Mouse (Mus musculus): ENCODE results near the gene Gramd1a. TPM values are rescaled to one million over a fixed set of nuclear protein-coding genes. Genes with fewer than 3 reads are reported as not detected.

Gene Gramd1a
- polyA plus RNA-seq, 1 experiment from 2014 or later: 47.6 TPM

DNA sequence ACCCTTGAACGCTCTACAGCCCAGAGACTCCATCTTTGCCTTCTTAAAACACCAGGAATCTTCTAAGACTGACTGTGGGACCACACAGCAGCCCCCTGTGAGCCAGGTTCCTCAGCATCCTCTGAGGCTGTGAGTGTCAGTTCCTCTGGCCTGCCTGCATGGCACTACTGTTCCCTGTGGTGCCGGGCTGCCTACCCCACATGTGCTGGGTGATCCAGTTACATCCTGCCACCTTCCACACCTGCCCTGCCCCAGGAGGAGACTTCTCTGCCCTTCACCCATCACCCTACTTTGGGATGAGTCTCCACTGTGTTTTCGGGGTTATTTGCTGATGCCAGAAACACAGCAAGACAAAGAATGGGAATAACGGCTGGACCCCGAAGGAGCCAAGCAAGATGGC is 36.1 kb downstream of the Gramd1a start:
- Histone ChIP-seq H3K36me3 (ENCODE audit: control insufficient read depth, insufficient read depth, low read length) (no peaks in the 10 kb centered on the region), H3K4me1 (replicated peaks; ENCODE audit: control insufficient read depth, insufficient read depth, low read length) (peaks cover 15% of the 10 kb centered on the region), H3K27me3 (replicated peaks; ENCODE audit: control insufficient read depth, insufficient read depth, low read length) (peaks cover 3% of the 10 kb centered on the region), H3K4me3 (ENCODE audit: low read depth, low read length) (no peak overlapping the region), H3K4me2 (no peak overlapping the region), H3K9me3 (ENCODE audit: control insufficient read depth, low read length) (no peaks in the 10 kb centered on the region), H3K27ac (ENCODE audit: low read depth, low read length) (no peak overlapping the region), H3K9ac (ENCODE audit: low read depth, low read length) (no peak overlapping the region)
- ATAC-seq (replicated peaks; ENCODE audit: low FRiP score) (no peak), DNase-seq (ENCODE audit: low spot score) (no peak)
- 74% methylated on average over 5 of the region's 5 CpGs for WGBS

DNA sequence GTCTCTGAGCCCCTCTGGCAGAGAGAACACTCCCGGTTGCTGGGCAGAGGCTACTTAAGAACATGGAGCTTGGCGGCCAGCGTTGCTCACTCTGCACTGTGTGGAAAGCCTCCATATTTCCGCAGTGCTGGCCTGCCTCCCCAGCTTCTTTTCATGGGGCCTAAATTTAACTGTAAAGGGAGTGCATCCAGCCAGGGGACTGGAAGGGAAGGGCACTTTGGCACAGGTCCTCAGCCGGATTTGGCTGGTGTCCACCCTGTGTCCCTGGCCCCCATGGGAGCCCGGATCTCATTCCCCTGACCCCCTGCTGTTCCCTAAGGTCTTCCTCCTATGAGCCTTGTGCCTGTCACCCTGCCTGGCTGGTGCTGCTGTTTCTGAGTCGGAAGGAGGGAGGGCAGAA is 37.2 kb downstream of the Gramd1a start:
- no peaks in the 10 kb centered on the region for H3K27me3 ChIP-seq (replicated peaks; ENCODE audit: control insufficient read depth, insufficient read depth, low read length)

DNA sequence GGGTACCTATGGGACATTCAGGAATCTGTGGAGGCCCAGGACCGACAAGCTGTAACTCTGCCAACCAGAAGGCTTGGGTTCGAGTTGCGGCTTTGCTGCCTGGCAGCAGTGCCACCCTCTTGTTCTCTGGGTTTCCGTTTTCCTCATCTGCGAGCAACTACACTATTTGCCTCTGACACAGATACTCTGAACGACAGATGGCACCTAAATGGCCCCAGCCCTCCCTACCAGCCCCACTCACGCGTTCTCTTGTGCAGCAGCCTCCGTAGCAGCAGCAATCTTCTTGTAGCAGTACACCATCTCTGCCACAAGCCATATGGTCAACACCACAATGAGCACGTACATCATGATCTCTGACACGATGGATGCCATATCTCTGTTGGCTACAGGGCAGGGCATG is 38.2 kb downstream of the Gramd1a start:
- Histone ChIP-seq H3K27ac (ENCODE audit: low read depth, low read length) (no peak overlapping the region), H3K4me1 (replicated peaks; ENCODE audit: control insufficient read depth, insufficient read depth, low read length) (peaks cover 22% of the 10 kb centered on the region), H3K27me3 (replicated peaks; ENCODE audit: control insufficient read depth, insufficient read depth, low read length) (no peaks in the 10 kb centered on the region), H3K4me2 (no peak overlapping the region; the same call in 1 of the 2 replicates), H3K4me3 (ENCODE audit: low read depth, low read length) (no peak overlapping the region), H3K9ac (ENCODE audit: low read depth, low read length) (no peak overlapping the region), H3K36me3 (ENCODE audit: control insufficient read depth, insufficient read depth, low read length) (no peaks in the 10 kb centered on the region), H3K9me3 (ENCODE audit: control insufficient read depth, low read length) (no peaks in the 10 kb centered on the region)
- DNase-seq (ENCODE audit: low spot score) (no peak), ATAC-seq (replicated peaks; ENCODE audit: low FRiP score) (no peak)
- WGBS: 85% methylated on average over 11 of the region's 11 CpGs

More for the DNA sequence above, 37.2 kb downstream of the Gramd1a start:
- ATAC-seq (replicated peaks; ENCODE audit: low FRiP score) (no peak), DNase-seq (ENCODE audit: low spot score) (no peak)
- 80% methylated on average over 7 of the region's 7 CpGs for WGBS
- Histone ChIP-seq H3K4me2 (no peak overlapping the region), H3K9me3 (ENCODE audit: control insufficient read depth, low read length) (no peaks in the 10 kb centered on the region), H3K36me3 (ENCODE audit: control insufficient read depth, insufficient read depth, low read length) (no peaks in the 10 kb centered on the region), H3K27ac (ENCODE audit: low read depth, low read length) (no peak overlapping the region), H3K4me3 (ENCODE audit: low read depth, low read length) (no peak overlapping the region), H3K4me1 (replicated peaks; ENCODE audit: control insufficient read depth, insufficient read depth, low read length) (peaks cover 15% of the 10 kb centered on the region), H3K9ac (ENCODE audit: low read depth, low read length) (no peak overlapping the region)

DNA sequence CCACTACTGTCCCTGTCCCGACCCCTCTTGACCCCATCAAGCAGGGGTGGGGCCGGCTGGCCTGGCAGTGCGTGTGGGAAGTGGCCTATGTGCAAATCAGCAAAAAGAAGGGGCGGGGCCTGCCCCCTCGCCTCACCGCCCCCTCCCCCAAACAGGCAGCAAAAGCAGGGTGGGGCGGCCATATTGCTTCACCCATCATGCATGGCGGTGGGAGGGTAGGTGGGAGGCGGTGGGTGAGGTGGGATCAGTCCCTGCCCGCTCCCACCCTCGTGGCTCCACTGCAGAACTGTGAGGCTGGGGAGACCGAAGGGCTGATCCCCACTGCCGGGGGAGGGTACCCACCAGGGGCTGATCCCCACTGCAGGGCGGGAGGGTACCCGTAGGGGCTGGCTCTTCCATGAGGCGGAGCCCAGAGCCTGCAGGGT is 39.0 kb downstream of the Gramd1a start:
- Histone ChIP-seq H3K9me3 (ENCODE audit: control insufficient read depth, low read length) (no peaks in the 10 kb centered on the region), H3K4me1 (replicated peaks; ENCODE audit: control insufficient read depth, insufficient read depth, low read length) (peaks cover 28% of the 10 kb centered on the region), H3K4me2 (peak overlapping the region; percentile 42), H3K4me3 (ENCODE audit: low read depth, low read length) (peak overlapping the region; percentile 25; the same call in 1 of the 2 replicates), H3K27me3 (replicated peaks; ENCODE audit: control insufficient read depth, insufficient read depth, low read length) (no peaks in the 10 kb centered on the region), H3K36me3 (ENCODE audit: control insufficient read depth, insufficient read depth, low read length) (no peaks in the 10 kb centered on the region), H3K27ac (ENCODE audit: low read depth, low read length) (peak overlapping the region; percentile 85; the same call in 1 of the 2 replicates), H3K9ac (ENCODE audit: low read depth, low read length) (no peak overlapping the region)
- DNase-seq (ENCODE audit: low spot score) (no peak), ATAC-seq (replicated peaks; ENCODE audit: low FRiP score) (peak; percentile 24; the same call in 1 of the 2 replicates)
- 39% methylated on average over 16 of the region's 16 CpGs for WGBS

DNA sequence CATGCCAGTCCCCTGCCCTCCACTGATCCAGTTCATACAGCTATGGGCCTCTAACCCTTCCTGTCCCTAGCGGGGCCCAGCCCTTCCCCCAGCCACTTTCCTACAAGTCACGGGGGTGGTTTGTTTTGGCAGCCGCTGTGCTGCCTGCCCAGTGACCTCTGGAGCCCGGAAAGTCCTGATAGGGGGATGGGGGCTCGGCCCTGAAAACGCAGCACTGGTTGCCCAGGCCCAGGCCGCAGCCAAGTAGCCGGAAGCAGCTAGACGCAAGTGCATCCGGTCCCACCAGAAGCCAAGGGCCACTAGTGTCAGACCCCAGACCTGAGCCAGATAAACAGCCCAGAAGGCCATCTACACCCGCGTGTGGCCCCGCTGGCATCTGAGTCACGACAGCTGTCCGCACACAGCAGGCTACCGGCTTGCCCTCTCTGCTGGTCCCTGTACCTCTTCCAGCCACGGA is 40.1 kb downstream of the Gramd1a start:
- peak; percentile 60 for DNase-seq (ENCODE audit: low spot score)
- H3K4me1 ChIP-seq (replicated peaks; ENCODE audit: control insufficient read depth, insufficient read depth, low read length): peaks cover 34% of the 10 kb centered on the region
- peak overlapping the region; percentile 52 for H3K4me2 ChIP-seq
- peak overlapping the region; percentile 85 for H3K27ac ChIP-seq (ENCODE audit: low read depth, low read length)
- no peaks in the 10 kb centered on the region for H3K36me3 ChIP-seq (ENCODE audit: control insufficient read depth, insufficient read depth, low read length)
- H3K27me3 ChIP-seq (replicated peaks; ENCODE audit: control insufficient read depth, insufficient read depth, low read length): no peaks in the 10 kb centered on the region
- WGBS: 12% methylated on average over 17 of the region's 17 CpGs
- peak overlapping the region; percentile 17; the same call in 1 of the 2 replicates for H3K9ac ChIP-seq (ENCODE audit: low read depth, low read length)
- H3K4me3 ChIP-seq (ENCODE audit: low read depth, low read length): peak overlapping the region; percentile 41; the same call in 1 of the 2 replicates
- H3K9me3 ChIP-seq (ENCODE audit: control insufficient read depth, low read length): no peaks in the 10 kb centered on the region
- ATAC-seq (replicated peaks; ENCODE audit: low FRiP score): peak; percentile 67

DNA sequence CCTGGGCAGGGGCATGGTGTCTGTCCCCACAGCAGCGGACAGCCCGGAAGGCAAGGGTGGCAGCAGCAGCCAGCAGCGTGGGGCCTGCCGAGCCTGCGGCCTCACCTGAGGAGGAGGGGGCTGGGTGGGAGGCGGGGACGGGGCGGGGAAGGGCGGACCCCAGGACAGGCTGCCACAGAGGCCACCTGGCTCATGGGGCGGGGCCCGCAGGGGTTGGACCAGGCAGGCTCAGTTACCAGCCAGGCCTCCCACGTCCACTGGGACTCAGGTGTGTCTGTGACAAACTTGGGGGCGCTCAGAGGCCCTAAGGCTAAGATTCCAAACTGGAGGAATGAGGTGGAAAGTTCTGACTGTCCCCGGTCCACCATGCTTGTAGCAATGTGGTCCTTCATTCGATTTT is 40.5 kb downstream of the Gramd1a start, which contains the start of gene Hpn:
Hpn (minus strand) TSS at position 109 of the 400 bp plus-strand sequence.
- Histone ChIP-seq H3K9ac (ENCODE audit: low read depth, low read length) (peak within 1 kb of the TSS; percentile 17; the same call in 1 of the 2 replicates), H3K4me2 (peak within 1 kb of the TSS; percentile 52), H3K4me1 (replicated peaks; ENCODE audit: control insufficient read depth, insufficient read depth, low read length) (peaks cover 34% of the 10 kb centered on the region), H3K9me3 (ENCODE audit: control insufficient read depth, low read length) (no peaks in the 10 kb centered on the region), H3K27ac (ENCODE audit: low read depth, low read length) (peak within 1 kb of the TSS; percentile 85), H3K27me3 (replicated peaks; ENCODE audit: control insufficient read depth, insufficient read depth, low read length) (no peaks in the 10 kb centered on the region), H3K4me3 (ENCODE audit: low read depth, low read length) (peak within 1 kb of the TSS; percentile 41), H3K36me3 (ENCODE audit: control insufficient read depth, insufficient read depth, low read length) (no peaks in the 10 kb centered on the region)
- WGBS: 19% methylated on average over 14 of the region's 15 CpGs
- peak; percentile 52 for DNase-seq (ENCODE audit: low spot score)
- ATAC-seq (replicated peaks; ENCODE audit: low FRiP score): peak; percentile 56

DNA sequence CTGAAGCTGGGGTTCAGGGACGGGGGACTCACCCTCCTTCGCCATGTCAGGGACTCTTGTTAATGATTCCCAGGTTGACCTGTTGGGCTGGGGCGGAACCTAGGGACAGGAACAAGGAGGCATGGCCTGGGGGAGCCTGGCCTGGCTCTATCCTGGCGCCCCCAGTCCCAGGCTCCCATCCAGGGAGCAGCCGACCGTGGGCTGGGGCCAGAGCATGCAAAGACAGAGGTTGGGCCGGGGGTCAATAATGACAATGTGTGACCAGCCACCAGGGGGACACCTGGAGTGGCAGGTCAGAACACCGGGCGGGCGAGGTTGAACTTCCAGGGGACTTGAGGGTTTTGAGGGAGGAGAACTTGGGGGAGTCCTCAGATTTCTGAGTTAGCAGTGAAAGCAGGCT is 41.0 kb downstream of the Gramd1a start:
- WGBS: 60% methylated on average over 10 of the region's 10 CpGs
- Histone ChIP-seq H3K9ac (ENCODE audit: low read depth, low read length) (0 out of 2 replicates have a peak overlapping the region, but pooled peaks have one; percentile 7), H3K27ac (ENCODE audit: low read depth, low read length) (peak overlapping the region; percentile 85), H3K36me3 (ENCODE audit: control insufficient read depth, insufficient read depth, low read length) (no peaks in the 10 kb centered on the region), H3K4me2 (peak overlapping the region; percentile 52), H3K4me3 (ENCODE audit: low read depth, low read length) (peak overlapping the region; percentile 41), H3K4me1 (replicated peaks; ENCODE audit: control insufficient read depth, insufficient read depth, low read length) (peaks cover 34% of the 10 kb centered on the region), H3K9me3 (ENCODE audit: control insufficient read depth, low read length) (no peaks in the 10 kb centered on the region), H3K27me3 (replicated peaks; ENCODE audit: control insufficient read depth, insufficient read depth, low read length) (no peaks in the 10 kb centered on the region)
- ATAC-seq (replicated peaks; ENCODE audit: low FRiP score) (no peak), DNase-seq (ENCODE audit: low spot score) (no peak)

DNA sequence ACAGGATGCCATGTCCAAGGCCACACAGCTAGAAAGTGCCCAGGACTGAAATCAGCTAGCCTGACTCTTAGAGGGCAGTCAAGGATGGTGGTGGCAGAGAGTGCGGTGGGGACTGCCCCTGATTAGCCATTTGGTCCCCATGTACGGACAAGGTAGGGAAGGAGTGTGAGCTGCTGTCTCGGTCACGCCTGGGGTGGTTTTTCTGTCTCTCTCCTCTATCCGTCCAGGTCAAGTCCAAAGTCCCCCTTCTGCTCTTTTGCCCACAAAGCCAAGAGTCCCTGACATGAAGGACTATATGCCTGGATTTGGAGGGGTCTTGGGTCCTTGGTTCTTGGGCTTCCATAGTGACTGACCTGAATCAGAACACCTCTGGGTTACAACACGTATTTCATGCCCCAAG is 41.9 kb downstream of the Gramd1a start:
- Histone ChIP-seq H3K27me3 (replicated peaks; ENCODE audit: control insufficient read depth, insufficient read depth, low read length) (no peaks in the 10 kb centered on the region), H3K4me1 (replicated peaks; ENCODE audit: control insufficient read depth, insufficient read depth, low read length) (peaks cover 39% of the 10 kb centered on the region), H3K4me2 (peak overlapping the region; percentile 52), H3K9ac (ENCODE audit: low read depth, low read length) (no peak overlapping the region), H3K27ac (ENCODE audit: low read depth, low read length) (no peak overlapping the region), H3K36me3 (ENCODE audit: control insufficient read depth, insufficient read depth, low read length) (no peaks in the 10 kb centered on the region), H3K9me3 (ENCODE audit: control insufficient read depth, low read length) (no peaks in the 10 kb centered on the region), H3K4me3 (ENCODE audit: low read depth, low read length) (no peak overlapping the region)
- DNase-seq (ENCODE audit: low spot score) (no peak), ATAC-seq (replicated peaks; ENCODE audit: low FRiP score) (no peak)
- 64% methylated on average over 6 of the region's 6 CpGs for WGBS

DNA sequence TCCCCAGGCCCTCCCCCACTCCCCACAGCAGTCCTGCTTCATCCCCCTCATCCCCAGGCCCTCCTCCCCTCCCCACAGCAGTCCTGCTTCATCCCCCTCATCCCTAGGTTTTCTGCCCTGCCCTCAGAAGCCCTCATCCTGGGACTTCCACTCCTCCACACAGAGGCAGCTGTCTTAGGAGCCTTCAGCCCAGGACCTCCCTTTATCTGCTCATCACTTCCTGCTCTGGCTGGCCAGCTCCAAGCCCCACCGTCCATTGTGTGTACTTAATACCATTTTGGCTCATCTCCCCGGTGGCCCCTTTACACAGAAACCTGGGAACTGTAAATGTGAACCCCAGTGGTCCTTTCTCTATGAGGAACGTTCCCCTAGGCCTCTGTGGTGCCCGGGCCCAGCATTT is 43.7 kb downstream of the Gramd1a start:
- Histone ChIP-seq H3K4me2 (no peak overlapping the region), H3K27me3 (replicated peaks; ENCODE audit: control insufficient read depth, insufficient read depth, low read length) (no peaks in the 10 kb centered on the region), H3K9me3 (ENCODE audit: control insufficient read depth, low read length) (no peaks in the 10 kb centered on the region), H3K9ac (ENCODE audit: low read depth, low read length) (no peak overlapping the region), H3K4me3 (ENCODE audit: low read depth, low read length) (no peak overlapping the region), H3K4me1 (replicated peaks; ENCODE audit: control insufficient read depth, insufficient read depth, low read length) (peaks cover 39% of the 10 kb centered on the region), H3K27ac (ENCODE audit: low read depth, low read length) (no peak overlapping the region), H3K36me3 (ENCODE audit: control insufficient read depth, insufficient read depth, low read length) (no peaks in the 10 kb centered on the region; the same call in 1 of the 2 replicates)
- no peak for DNase-seq (ENCODE audit: low spot score)
- no peak for ATAC-seq (replicated peaks; ENCODE audit: low FRiP score)
- 16% methylated on average over 4 of the region's 4 CpGs for WGBS

Measured in liver, embryonic 11.5 days (tissue).